Comparison of ENCODE assay signal across 24 mouse cellular contexts in genomic region chr1:148903093-148903492, GRCm38 (mm10).
A peak's percentile ranks its signal among the peaks of the same experiment; 100 is the strongest.
DNase-seq lines count a peak whose midpoint lies in the region; ATAC-seq and TF ChIP-seq lines count a peak whose summit lies in the region.
"Had no signal": no experiment of that assay in that cellular context is flagged by ENCODE, and none has a peak within 500 bp of the region (broad histone marks: within the 10 kb centered on the region; RNA-seq: fewer than 3 reads in every experiment).

No protein-coding gene starts in this region.

- H3K4me1 ChIP-seq in lung, adult 2 months (ENCODE audit: control insufficient read depth, insufficient read depth, low read length) = no peaks in the 10 kb centered on the region
- no peaks in the 10 kb centered on the region for H3K4me1 ChIP-seq in midbrain, embryonic 14.5 days (ENCODE audit: control insufficient read depth, insufficient read depth, low read length)
- H3K4me1 ChIP-seq: embryonic facial prominence, embryonic 10.5 days; heart, embryonic 12.5 days; limb, embryonic 10.5 days; megakaryocyte, embryonic 14.5 days had no signal

- TF ChIP-seq POLR2A in lung, adult 2 months (IDR thresholded peaks at IDR 0.05; ENCODE audit: borderline replicate concordance, extremely low read depth, low read depth, low read length) = no peak

- H3K36me3 ChIP-seq in macrophage (ENCODE audit: inconsistent target) = no peaks in the 10 kb centered on the region
- no peaks in the 10 kb centered on the region for H3K36me3 ChIP-seq in midbrain, embryonic 14.5 days (ENCODE audit: control insufficient read depth, insufficient read depth, low read length)
- H3K36me3 ChIP-seq: embryonic facial prominence, embryonic 10.5 days; heart, embryonic 12.5 days; limb, embryonic 10.5 days had no signal

- H3K9me3 ChIP-seq in midbrain, embryonic 14.5 days (ENCODE audit: control insufficient read depth, low read length) = no peaks in the 10 kb centered on the region
- H3K9me3 ChIP-seq: embryonic facial prominence, embryonic 10.5 days; heart, embryonic 12.5 days; limb, embryonic 10.5 days; megakaryocyte, embryonic 14.5 days had no signal

- peak; percentile 18 for DNase-seq in layer of hippocampus, adult 9-11 months
- DNase-seq in layer of hippocampus, postnatal 36 days = no peak
- peak; percentile 42 for DNase-seq in lung, postnatal 36 days
- DNase-seq in lung, adult 2 months = no peak
- DNase-seq in thymus, adult 18-20 months = no peak
- no peak for DNase-seq in adipocyte (ENCODE audit: low spot score)
- DNase-seq in midbrain, embryonic 14.5 days = no peak
- DNase-seq: adrenal gland, postnatal 10 days; cerebellum, adult 11-12 months; cerebellum, postnatal 36 days; heart, postnatal 14 days; kidney, postnatal 36 days; right cerebral cortex, postnatal 14 days; thymus, postnatal 14 days had no signal

- H3K27ac ChIP-seq in macrophage = peak overlapping the region; percentile 95
- no peak overlapping the region for H3K27ac ChIP-seq in midbrain, embryonic 14.5 days (replicated peaks; ENCODE audit: low read depth, low read length)
- H3K27ac ChIP-seq: embryonic facial prominence, embryonic 10.5 days; hindbrain, embryonic 14.5 days; left cerebral cortex, adult 2 months; limb, embryonic 10.5 days; liver, embryonic 14.5 days had no signal

- H3K27me3 ChIP-seq in midbrain, embryonic 14.5 days (ENCODE audit: control insufficient read depth, insufficient read depth, low read length) = no peaks in the 10 kb centered on the region
- H3K27me3 ChIP-seq: heart, embryonic 12.5 days; megakaryocyte, embryonic 14.5 days; Patski had no signal

- no peak for ATAC-seq in midbrain, embryonic 14.5 days (ENCODE audit: low FRiP score, low TSS enrichment)
- ATAC-seq: midbrain, embryonic 16.5 days; Patski had no signal

- no peak overlapping the region for H3K9ac ChIP-seq in midbrain, embryonic 14.5 days (replicated peaks; ENCODE audit: low read length)
- H3K9ac ChIP-seq: heart, embryonic 12.5 days; hindbrain, embryonic 14.5 days; liver, embryonic 14.5 days had no signal

- no peak for TF ChIP-seq CTCF in lung, adult 2 months (IDR thresholded peaks at IDR 0.05; ENCODE audit: insufficient read depth, low read length)

- no peak overlapping the region for H3K4me3 ChIP-seq in lung, adult 2 months (replicated peaks; ENCODE audit: extremely low read depth, low read depth, low read length)
- no peak overlapping the region for H3K4me3 ChIP-seq in macrophage (ENCODE audit: inconsistent target)
- H3K4me3 ChIP-seq in midbrain, embryonic 14.5 days (replicated peaks; ENCODE audit: low read depth, low read length) = no peak overlapping the region
- H3K4me3 ChIP-seq: embryonic facial prominence, embryonic 10.5 days; heart, embryonic 12.5 days; left cerebral cortex, adult 2 months; limb, embryonic 10.5 days; megakaryocyte, embryonic 14.5 days had no signal

- no peak overlapping the region for H3K4me2 ChIP-seq in midbrain, embryonic 14.5 days (ENCODE audit: low read length)
- H3K4me2 ChIP-seq: heart, embryonic 12.5 days; hindbrain, embryonic 14.5 days had no signal

- H3K79me2 ChIP-seq in macrophage (ENCODE audit: inconsistent target) = no peaks in the 10 kb centered on the region

Comparison
In these comparisons a context has a peak if more than half of its experiments do, and no peak if none do; other contexts are left out.
1. DNase-seq: peak in layer of hippocampus, adult 9-11 months (single experiment) and lung, postnatal 36 days (single experiment); none in layer of hippocampus, postnatal 36 days (0 of 2), lung, adult 2 months (single experiment), thymus, adult 18-20 months (0 of 2), adipocyte (single experiment) and midbrain, embryonic 14.5 days (single experiment).